Mouse (Mus musculus) limb, embryonic 13.5 days (tissue): ENCODE results near the gene Pym1. TPM values are rescaled to one million over a fixed set of nuclear protein-coding genes. Genes with fewer than 3 reads are reported as not detected.
"Not testable (repeated sequence)": the region's sequence is repeated elsewhere in the genome, so short reads cannot be mapped to it uniquely, and the experiment has no call there.

Experiments used
- ATAC-seq: fragments of 200-750 bp; cut with Nextera tagmentation; 2 replicates; pipeline ENCODE4 v1.8.0; 2017; ENCODE audit warnings: low read depth, moderate number of reproducible peaks, moderate TSS enrichment; ENCODE audit not compliant: low FRiP score
- H3K27ac ChIP-seq: fragments of 300-500 bp; sonication (generic); 2 replicates; pipeline ENCODE4 v1.5.1; 2015; ENCODE audit warnings: inconsistent platforms, mild to moderate bottlenecking, moderate library complexity
- H3K27me3 ChIP-seq: fragments of 300-500 bp; sonication (generic); 2 replicates; pipeline ENCODE4 v1.6.1; 2015; ENCODE audit warnings: mild to moderate bottlenecking, inconsistent platforms
- H3K36me3 ChIP-seq: fragments of 300-500 bp; sonication (generic); 2 replicates; pipeline ENCODE4 v1.6.1; 2015; ENCODE audit warnings: inconsistent platforms, mild to moderate bottlenecking, moderate library complexity
- H3K4me1 ChIP-seq: fragments of 300-500 bp; sonication (generic); 2 replicates; pipeline ENCODE4 v1.6.1; 2015; ENCODE audit warnings: inconsistent platforms
- H3K4me2 ChIP-seq: fragments of 300-500 bp; sonication (generic); replicated peaks from 2 replicates; pipeline ENCODE4 v1.6.1; 2015; ENCODE audit warnings: inconsistent platforms, mild to moderate bottlenecking, moderate library complexity
- H3K4me3 ChIP-seq: fragments of 300-500 bp; sonication (generic); 2 replicates; pipeline ENCODE4 v1.5.1; 2015; ENCODE audit warnings: moderate library complexity, mild to moderate bottlenecking, inconsistent platforms
- H3K9ac ChIP-seq: fragments of 300-500 bp; sonication (generic); 2 replicates; pipeline ENCODE4 v1.6.1; 2015; ENCODE audit warnings: mild to moderate bottlenecking, inconsistent platforms
- H3K9me3 ChIP-seq: fragments of 300-500 bp; sonication (generic); 2 replicates; pipeline ENCODE4 v1.6.1; 2016; ENCODE audit warnings: inconsistent platforms
- WGBS: fragments of 180-500 bp; shearing (Covaris S2); methylation state at CpG from one replicate; pipeline ENCODE4 v1.1.7; 2015; 5-methylcytosine and 5-hydroxymethylcytosine counted together
- polyA plus RNA-seq: library from polyadenylated mRNA; unstranded; fragments of >200 nt; fragmentation: Nextera tagmentation; extraction: Ambion mirVana; gene quantifications from 2 replicates; pipeline ENCODE4 v1.2.1, GENCODE M21; 2015

Pym1 gene
- 44.0 and 47.9 TPM in 2 replicates for polyA plus RNA-seq

DNA sequence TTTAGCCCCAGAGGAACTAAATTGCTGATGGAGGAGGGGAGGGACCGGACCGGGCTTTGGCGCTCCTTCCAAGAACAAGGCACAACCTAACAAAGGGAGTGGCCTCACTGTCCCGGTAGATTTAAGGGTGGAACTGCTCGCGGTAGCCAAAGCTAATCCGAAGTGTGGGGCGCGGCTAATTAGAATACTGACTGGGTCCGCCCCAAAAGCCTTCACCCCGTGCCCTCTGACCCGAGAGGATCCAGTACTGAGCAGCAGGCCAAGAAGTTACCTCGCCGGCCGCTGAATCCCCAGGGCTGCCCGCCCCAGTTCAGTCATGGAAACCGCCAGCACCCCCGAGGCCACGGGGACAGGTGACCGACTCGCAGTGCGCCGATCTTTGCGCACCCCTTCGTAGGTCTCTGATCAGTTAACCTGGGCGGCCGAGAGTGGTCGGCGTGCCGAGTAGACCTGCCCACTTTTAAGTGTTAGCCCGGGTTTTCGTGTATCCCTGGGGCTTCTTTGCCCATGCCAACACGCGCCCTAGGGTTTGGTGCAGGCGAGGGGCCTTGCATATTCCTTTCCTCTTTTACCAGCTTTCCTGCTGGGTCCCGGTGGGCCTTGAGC is at the start of gene Pym1:
Pym1 (plus strand) TSS at position 244 of the 606 bp plus-strand sequence.
- peak; percentile 59 for ATAC-seq
- H3K36me3 ChIP-seq, result peaks cover 8% of the 10 kb centered on the region
- peak within 1 kb of the TSS; percentile 73 for H3K4me3 ChIP-seq
- H3K27ac ChIP-seq, result peak within 1 kb of the TSS; percentile 97
- WGBS, result under 1% methylated on average over 36 of the region's 36 CpGs
- H3K27me3 ChIP-seq, result peaks cover 5% of the 10 kb centered on the region
- H3K4me2 ChIP-seq, result peak within 1 kb of the TSS; percentile 88
- peak within 1 kb of the TSS; percentile 86 for H3K9ac ChIP-seq
- no peaks in the 10 kb centered on the region for H3K9me3 ChIP-seq
- peaks cover 32% of the 10 kb centered on the region for H3K4me1 ChIP-seq

DNA sequence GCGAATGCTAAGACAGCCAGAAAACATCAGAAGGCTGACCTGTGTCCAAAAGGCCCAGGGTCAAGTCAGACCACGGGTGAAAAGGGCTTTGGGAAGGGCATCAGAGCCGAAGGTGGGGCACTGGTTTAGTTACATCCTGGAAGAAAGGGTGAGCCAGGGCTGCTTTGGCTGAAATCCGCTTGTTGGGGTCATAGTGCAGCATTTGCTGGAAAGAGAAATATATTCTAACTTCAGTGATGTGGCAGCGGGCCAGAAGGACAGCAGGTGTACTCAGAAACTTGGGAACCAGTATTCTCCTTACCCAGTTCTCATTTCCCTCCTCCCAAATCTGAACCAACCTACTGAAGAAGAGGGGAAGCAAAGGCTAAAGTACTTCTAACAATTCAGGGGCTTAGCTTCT is 48.7 kb upstream of the Pym1 start:
- Histone ChIP-seq H3K9ac (no peak overlapping the region; the same call in 1 of the 2 replicates), H3K4me3 (no peak overlapping the region), H3K27ac (no peak overlapping the region), H3K4me1 (peaks cover 25% of the 10 kb centered on the region), H3K36me3 (peaks cover 56% of the 10 kb centered on the region), H3K9me3 (no peaks in the 10 kb centered on the region), H3K27me3 (no peaks in the 10 kb centered on the region), H3K4me2 (no peak overlapping the region)
- no peak for ATAC-seq
- 84% methylated on average over 5 of the region's 5 CpGs for WGBS

DNA sequence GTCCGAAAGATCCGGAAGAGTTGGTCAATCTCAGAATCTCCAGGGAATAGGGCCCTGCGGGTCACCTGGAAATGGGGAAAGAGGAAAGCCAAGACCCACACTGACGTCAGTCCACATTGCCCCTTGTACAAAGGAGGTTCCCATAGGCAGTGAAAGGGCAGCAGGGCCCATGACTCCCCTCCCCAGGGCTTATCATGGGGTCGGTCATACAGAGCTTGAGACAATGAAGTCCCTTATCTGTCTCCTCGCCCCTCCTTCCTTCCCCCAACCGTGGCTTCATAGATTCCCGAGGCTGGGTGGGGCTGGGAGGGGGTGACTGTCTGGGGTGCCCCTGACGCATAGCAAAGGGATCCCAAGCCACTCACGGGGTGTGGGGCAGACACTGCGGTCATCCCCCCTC is 48.1 kb upstream of the Pym1 start:
- 85% methylated on average over 11 of the region's 11 CpGs for WGBS

DNA sequence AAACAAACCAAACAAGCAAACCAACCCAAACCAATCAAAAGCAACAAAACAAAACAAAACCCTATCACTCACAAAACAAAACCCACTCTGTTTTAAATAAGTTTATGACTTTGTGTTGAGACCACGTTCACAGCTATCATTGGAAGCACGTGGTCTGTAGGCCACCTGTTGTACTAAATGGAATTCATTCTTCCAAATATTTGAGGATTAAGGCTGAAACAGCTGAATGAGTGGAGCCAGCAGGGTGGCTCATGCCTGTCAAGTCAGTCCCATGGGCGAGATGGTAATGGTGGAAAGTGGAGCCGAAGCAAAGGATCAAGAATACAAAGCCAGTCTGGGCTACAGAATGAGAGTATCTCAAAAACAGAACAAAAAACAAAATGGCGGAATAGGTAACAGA is 47.0 kb upstream of the Pym1 start:
- no peak for ATAC-seq
- Histone ChIP-seq H3K4me2 (no peak overlapping the region), H3K4me3 (no peak overlapping the region), H3K27ac (no peak overlapping the region), H3K27me3 (no peaks in the 10 kb centered on the region), H3K36me3 (peaks cover 56% of the 10 kb centered on the region), H3K9me3 (no peaks in the 10 kb centered on the region), H3K9ac (no peak overlapping the region), H3K4me1 (peaks cover 21% of the 10 kb centered on the region)
- 84% methylated on average over 5 of the region's 5 CpGs for WGBS

More for the DNA sequence above, 48.1 kb upstream of the Pym1 start:
- H3K9ac ChIP-seq, result no peak overlapping the region
- no peak overlapping the region for H3K4me2 ChIP-seq
- H3K27me3 ChIP-seq, result no peaks in the 10 kb centered on the region
- no peaks in the 10 kb centered on the region for H3K9me3 ChIP-seq
- no peak overlapping the region for H3K27ac ChIP-seq
- ATAC-seq, result no peak
- peaks cover 56% of the 10 kb centered on the region for H3K36me3 ChIP-seq
- H3K4me1 ChIP-seq, result peaks cover 22% of the 10 kb centered on the region
- H3K4me3 ChIP-seq, result no peak overlapping the region

DNA sequence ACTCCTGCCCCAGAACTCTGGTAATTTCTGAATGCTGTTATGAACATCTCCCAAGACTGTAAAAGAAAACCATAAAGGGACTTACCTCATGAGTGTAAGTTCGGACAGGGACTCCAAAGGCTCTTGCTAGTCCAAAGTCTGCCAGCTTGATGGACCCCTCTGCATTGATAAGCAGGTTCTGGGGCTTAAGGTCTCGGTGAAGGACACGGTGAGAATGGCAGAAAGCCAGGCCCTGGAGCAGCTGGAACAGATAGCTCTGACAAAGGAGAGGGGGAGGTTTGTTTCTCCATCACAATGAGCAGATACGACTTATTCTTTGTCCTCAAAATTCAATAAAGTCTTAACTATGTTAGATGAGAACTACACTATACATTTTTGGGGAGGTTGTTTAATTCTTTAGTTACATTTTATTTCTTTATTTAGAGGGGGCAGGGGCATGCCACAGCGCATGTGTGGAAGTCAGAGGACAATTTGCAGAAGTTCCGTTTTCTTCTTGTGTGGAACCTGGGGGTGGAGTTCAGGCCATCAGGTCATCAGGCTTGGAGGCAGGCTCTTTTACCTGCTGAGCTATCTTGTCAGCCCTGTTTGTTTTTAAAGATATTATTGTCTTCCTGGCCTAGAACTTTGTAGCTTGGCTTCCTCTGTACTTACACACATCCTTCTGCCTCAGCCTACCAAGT is 45.2 kb upstream of the Pym1 start:
- H3K9ac ChIP-seq, result no peak overlapping the region
- no peak overlapping the region; the same call in 1 of the 2 replicates for H3K4me2 ChIP-seq
- 85% methylated on average over 6 of the region's 6 CpGs for WGBS
- no peak overlapping the region for H3K4me3 ChIP-seq
- H3K36me3 ChIP-seq, result peaks cover 54% of the 10 kb centered on the region
- H3K9me3 ChIP-seq, result no peaks in the 10 kb centered on the region
- no peaks in the 10 kb centered on the region for H3K27me3 ChIP-seq
- no peak for ATAC-seq
- peak overlapping the region; percentile 10; the same call in 1 of the 2 replicates for H3K27ac ChIP-seq
- H3K4me1 ChIP-seq, result peaks cover 25% of the 10 kb centered on the region

DNA sequence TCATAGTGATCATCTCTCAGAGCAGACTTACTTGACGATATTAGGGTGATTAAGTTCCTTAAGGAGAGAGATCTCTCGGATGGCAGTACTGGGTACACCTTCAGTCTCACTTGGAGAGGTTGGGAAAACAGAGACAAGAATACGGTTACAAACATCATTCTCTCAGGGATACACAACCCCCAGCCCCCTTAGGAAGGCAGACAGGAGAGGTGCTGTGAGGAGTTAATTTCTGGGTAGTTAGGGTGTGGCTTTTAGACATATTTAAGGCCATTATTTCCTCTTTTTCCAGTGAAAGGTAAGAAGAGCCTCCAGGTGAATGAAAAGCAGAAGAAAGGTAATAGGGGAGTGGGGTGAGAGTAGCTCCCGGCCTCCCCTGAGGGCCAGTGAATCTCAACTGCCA is 43.8 kb upstream of the Pym1 start, which contains the start of gene Pmel:
Pmel (plus strand) TSS at position 301 of the 400 bp plus-strand sequence.
- Histone ChIP-seq H3K4me1 (peaks cover 25% of the 10 kb centered on the region), H3K9me3 (no peaks in the 10 kb centered on the region), H3K27ac (peak within 1 kb of the TSS; percentile 97), H3K4me2 (peak within 1 kb of the TSS; percentile 91), H3K4me3 (peak within 1 kb of the TSS; percentile 65), H3K9ac (peak within 1 kb of the TSS; percentile 82), H3K27me3 (no peaks in the 10 kb centered on the region), H3K36me3 (peaks cover 43% of the 10 kb centered on the region)
- 11% methylated on average over 4 of the region's 4 CpGs for WGBS
- no peak for ATAC-seq

DNA sequence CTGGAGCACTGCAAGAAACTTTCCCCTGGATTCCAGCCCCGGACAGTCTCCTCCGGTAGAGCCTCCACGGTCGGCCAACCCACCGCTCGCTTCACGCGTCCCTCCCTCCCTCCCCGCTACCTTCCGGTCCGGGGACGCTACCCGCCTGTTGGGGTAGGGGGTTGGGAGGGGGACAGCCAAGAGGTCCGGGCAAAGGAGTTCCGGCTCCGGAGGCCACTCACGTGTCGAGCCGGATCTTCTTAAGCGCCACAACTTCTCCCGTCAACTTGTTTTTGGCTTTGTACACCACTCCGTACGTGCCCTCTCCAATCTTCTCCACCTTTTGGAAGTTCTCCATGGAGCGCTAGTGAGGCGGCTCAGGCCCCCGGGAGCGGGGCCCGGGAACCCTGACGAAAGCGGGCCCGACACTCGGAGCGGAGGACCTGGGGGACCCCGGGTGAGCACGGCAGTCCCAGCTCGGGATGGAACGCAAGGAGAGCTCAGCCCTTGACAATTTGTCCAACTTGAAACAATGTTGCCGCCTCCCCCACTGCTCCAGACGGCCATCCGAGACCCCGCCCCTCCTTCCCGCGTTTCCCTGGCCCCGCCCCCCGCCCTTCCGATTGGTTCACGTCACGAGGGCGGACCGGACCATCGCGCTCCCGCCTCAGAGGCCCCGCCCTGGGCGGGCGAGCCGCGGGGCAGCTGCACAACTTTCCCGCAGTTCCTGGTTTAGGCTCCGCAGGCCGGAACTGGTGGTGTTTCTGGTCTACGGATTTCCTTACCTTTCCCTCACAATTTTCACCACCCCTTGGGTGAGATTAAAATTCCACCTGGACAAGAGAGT is 43.0 kb upstream of the Pym1 start, which contains the start of gene Cdk2:
Cdk2 (minus strand) TSS at position 541 of the 826 bp plus-strand sequence.
- Histone ChIP-seq H3K27ac (peak within 1 kb of the TSS; percentile 97), H3K4me1 (peaks cover 25% of the 10 kb centered on the region), H3K27me3 (no peaks in the 10 kb centered on the region), H3K4me2 (peak within 1 kb of the TSS; percentile 91), H3K4me3 (peak within 1 kb of the TSS; percentile 65), H3K36me3 (peaks cover 35% of the 10 kb centered on the region), H3K9ac (peak within 1 kb of the TSS; percentile 82), H3K9me3 (no peaks in the 10 kb centered on the region)
- WGBS, result under 1% methylated on average over 62 of the region's 62 CpGs
- peak; percentile 93 for ATAC-seq

DNA sequence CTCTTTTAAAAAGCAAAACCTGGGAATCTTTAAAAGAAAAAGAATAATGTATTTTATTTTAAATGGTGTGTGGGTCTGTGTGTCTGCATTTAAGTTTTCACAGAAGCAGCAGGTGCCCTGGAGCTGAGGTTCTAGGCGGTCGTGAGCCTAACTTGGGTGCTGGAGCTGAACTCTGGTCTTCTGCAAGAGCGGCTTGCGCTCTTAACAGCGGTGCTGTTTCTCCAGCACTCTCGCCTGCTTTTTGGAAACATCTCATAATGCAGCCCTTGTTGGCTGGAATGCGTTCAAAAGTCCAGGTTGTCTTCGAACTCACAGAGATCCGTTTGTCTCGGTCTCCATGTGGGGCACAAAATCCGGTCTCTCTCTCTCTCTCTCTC is 42.4 kb upstream of the Pym1 start:
- WGBS, result 7% methylated on average over 11 of the region's 11 CpGs
- H3K27me3 ChIP-seq, result no peaks in the 10 kb centered on the region
- peak; percentile 2; the same call in 1 of the 2 replicates for ATAC-seq
- H3K9me3 ChIP-seq, result no peaks in the 10 kb centered on the region
- H3K27ac ChIP-seq, result peak overlapping the region; percentile 66
- H3K4me2 ChIP-seq, result peak overlapping the region; percentile 91
- H3K4me1 ChIP-seq, result peaks cover 25% of the 10 kb centered on the region
- H3K9ac ChIP-seq, result peak overlapping the region; percentile 37
- H3K36me3 ChIP-seq, result peaks cover 29% of the 10 kb centered on the region
- peak overlapping the region; percentile 65 for H3K4me3 ChIP-seq

DNA sequence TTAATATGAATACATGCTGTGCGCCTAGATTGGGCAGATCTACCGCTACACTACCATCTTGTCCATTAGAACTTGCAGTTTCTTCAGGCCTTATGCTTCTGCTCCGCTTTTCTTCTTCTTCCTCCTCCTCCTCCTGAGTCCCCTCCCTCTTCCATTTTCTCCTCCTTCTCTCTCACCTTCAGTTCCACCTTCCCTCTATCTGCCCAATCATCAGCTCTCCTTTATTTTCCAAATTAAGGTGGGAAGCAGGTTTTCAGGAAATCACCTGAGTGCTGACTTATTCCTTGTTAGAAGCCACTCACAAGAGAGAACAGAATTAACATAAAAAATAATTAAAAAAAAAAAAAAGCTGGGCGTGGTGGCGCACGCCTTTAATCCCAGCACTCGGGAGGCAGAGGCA is 36.4 kb upstream of the Pym1 start:
- H3K9ac ChIP-seq, H3K4me2 ChIP-seq, H3K27ac ChIP-seq, H3K4me3 ChIP-seq, H3K4me1 ChIP-seq, H3K9me3 ChIP-seq, H3K36me3 ChIP-seq, H3K27me3 ChIP-seq, ATAC-seq: not testable (repeated sequence)
- WGBS, result 93% methylated on average over 7 of the region's 7 CpGs

DNA sequence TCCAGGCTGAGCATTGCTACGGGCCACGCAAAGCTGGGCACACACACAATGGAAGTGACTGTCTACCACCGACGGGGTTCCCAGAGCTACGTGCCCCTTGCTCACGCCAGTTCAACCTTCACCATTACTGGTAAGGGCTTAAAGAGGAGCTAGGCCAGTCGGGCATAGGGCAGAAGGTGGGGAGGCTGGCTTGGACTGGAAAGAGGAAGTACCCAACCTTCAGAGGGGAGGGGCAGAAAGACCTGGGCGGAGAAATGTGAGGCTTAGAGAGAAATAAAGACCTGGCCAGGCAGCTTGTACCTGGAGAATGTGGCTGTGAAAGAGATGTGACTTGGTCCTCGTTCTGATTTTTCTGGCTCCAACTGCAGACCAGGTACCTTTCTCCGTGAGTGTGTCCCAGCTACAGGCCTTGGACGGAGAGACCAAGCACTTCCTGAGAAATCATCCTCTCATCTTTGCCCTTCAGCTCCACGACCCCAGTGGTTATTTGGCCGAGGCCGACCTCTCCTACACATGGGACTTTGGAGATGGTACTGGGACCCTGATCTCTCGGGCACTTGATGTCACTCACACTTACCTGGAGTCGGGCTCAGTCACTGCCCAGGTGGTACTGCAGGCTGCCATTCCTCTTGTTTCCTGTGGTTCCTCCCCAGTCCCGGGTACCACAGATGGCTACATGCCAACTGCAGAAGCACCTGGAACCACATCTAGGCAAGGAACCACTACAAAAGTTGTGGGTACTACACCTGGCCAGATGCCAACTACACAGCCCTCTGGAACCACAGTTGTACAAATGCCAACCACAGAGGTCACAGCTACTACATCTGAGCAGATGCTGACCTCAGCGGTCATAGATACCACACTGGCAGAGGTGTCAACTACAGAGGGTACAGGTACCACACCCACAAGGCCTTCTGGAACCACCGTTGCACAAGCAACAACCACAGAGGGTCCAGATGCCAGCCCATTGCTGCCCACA is 31.8 kb upstream of the Pym1 start:
- no peak for ATAC-seq
- Histone ChIP-seq H3K36me3 (no peaks in the 10 kb centered on the region), H3K27me3 (no peaks in the 10 kb centered on the region), H3K27ac (no peak overlapping the region), H3K4me2 (no peak overlapping the region), H3K9ac (no peak overlapping the region), H3K4me1 (no peaks in the 10 kb centered on the region), H3K4me3 (no peak overlapping the region), H3K9me3 (no peaks in the 10 kb centered on the region)
- WGBS, result 86% methylated on average over 19 of the region's 19 CpGs

DNA sequence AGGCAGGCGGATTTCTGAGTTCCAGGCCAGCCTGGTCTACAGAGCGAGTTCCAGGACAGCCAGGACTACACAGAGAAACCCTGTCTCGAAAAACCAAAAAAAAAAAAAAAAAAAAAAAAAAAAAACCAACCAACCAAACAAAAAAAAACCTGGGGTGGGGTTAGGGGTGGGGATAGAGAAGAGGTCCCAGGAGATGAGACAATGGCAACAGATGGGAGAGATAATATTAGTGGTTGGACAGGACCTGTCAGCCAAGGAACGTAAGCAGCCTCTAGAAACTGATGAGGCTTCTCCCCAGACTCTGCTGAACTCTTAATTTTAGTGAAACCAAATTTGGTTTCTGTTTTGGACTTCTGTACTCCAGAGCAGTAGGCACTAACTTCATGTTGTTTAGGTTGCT is 22.2 kb upstream of the Pym1 start:
- H3K27me3 ChIP-seq, H3K9me3 ChIP-seq, H3K9ac ChIP-seq, ATAC-seq, H3K4me2 ChIP-seq, H3K4me3 ChIP-seq, H3K4me1 ChIP-seq, H3K27ac ChIP-seq: not testable (repeated sequence)
- 96% methylated on average over 4 of the region's 4 CpGs for WGBS
- peaks cover 14% of the 10 kb centered on the region; the same call in 1 of the 2 replicates for H3K36me3 ChIP-seq
